Mouse (Mus musculus) kidney, postnatal 0 days (tissue): ENCODE results near the gene Fgf22. TPM values are rescaled to one million over a fixed set of nuclear protein-coding genes. Genes with fewer than 3 reads are reported as not detected.
"Not testable (repeated sequence)": the region's sequence is repeated elsewhere in the genome, so short reads cannot be mapped to it uniquely, and the experiment has no call there.

Source experiments
- ATAC-seq: fragments of 200-750 bp; cut with Nextera tagmentation; replicated peaks from 2 replicates; pipeline ENCODE4 v1.8.0; 2017; ENCODE audit warnings: low read depth, moderate number of reproducible peaks, moderate TSS enrichment, moderate library complexity; ENCODE audit not compliant: low FRiP score
- DNase-seq: peaks from one replicate; pipeline ENCODE4 v3.0.0-alpha.2; 2016; ENCODE audit warnings: low spot score
- H3K27ac ChIP-seq: fragments of 300-500 bp; sonication (generic); 2 replicates; pipeline ENCODE4 v1.5.1; 2014; ENCODE audit warnings: mild to moderate bottlenecking
- H3K27me3 ChIP-seq: fragments of 300-500 bp; sonication (generic); 2 replicates; pipeline ENCODE4 v1.6.1; 2014; ENCODE audit warnings: low read length, mixed read lengths; ENCODE audit not compliant: insufficient read depth
- H3K36me3 ChIP-seq: fragments of 300-500 bp; sonication (generic); 2 replicates; pipeline ENCODE4 v1.6.1; 2014; ENCODE audit warnings: low read length, mixed read lengths; ENCODE audit not compliant: insufficient read depth
- H3K4me1 ChIP-seq: fragments of 300-500 bp; sonication (generic); replicated peaks from 2 replicates; pipeline ENCODE4 v1.6.1; 2014; ENCODE audit warnings: antibody characterized with exemption, low read length, mixed read lengths; ENCODE audit not compliant: insufficient read depth
- H3K4me2 ChIP-seq: fragments of 300-500 bp; sonication (generic); 2 replicates; pipeline ENCODE4 v1.6.1; 2014; ENCODE audit warnings: mild to moderate bottlenecking, low read length, moderate library complexity, mixed read lengths
- H3K4me3 ChIP-seq: fragments of 300-500 bp; sonication (generic); replicated peaks from 2 replicates; pipeline ENCODE4 v1.5.1; 2014; ENCODE audit warnings: low read depth, low read length
- H3K9ac ChIP-seq: fragments of 300-500 bp; sonication (generic); 2 replicates; pipeline ENCODE4 v1.6.1; 2014; ENCODE audit warnings: low read depth, low read length
- H3K9me3 ChIP-seq: fragments of 300-500 bp; sonication (generic); replicated peaks from 2 replicates; pipeline ENCODE4 v1.6.1; 2016; ENCODE audit warnings: low read length, inconsistent platforms, mixed read lengths
- CTCF ChIP-seq: IDR thresholded peaks from 2 replicates; pipeline ENCODE4 v1.5.1; 2016; ENCODE audit warnings: antibody characterized with exemption, low read depth, mild to moderate bottlenecking, moderate library complexity
- WGBS: fragments of 180-500 bp; shearing (Covaris S2); extraction: QIAGEN DNeasy Blood & Tissue Kit; methylation state at CpG from one replicate; pipeline ENCODE4 v1.1.7; 2014; 5-methylcytosine and 5-hydroxymethylcytosine counted together
- polyA plus RNA-seq: library from polyadenylated mRNA; unstranded; fragments of >200 nt; fragmentation: Nextera tagmentation; extraction: Ambion mirVana; gene quantifications from 2 replicates; pipeline ENCODE4 v1.2.1, GENCODE M21; 2015

Gene Fgf22
- polyA plus RNA-seq, 1 experiment from 2014 or later = 0.11 TPM

- ATAC-seq = peak; percentile 92
These were observed 8.7 kb upstream of the Fgf22 start, which contains the start of gene Polrmt for GRCm38 (mm10) chr10:79745898-79746773. Polrmt (minus strand) TSS chr10:79746581.

GRCm38 (mm10) chr10:79746774-79747151 is 8.1 kb upstream of the Fgf22 start:
- H3K27ac ChIP-seq = no peak overlapping the region
- peak overlapping the region; percentile 61; the same call in 1 of the 2 replicates for H3K4me3 ChIP-seq
- 0 out of 2 replicates have a peak overlapping the region, but pooled peaks have one; percentile 35 for H3K9ac ChIP-seq

More at GRCm38 (mm10) chr10:79745898-79746773, 8.7 kb upstream of the Fgf22 start, which contains the start of gene Polrmt:
- H3K9ac ChIP-seq = peak within 1 kb of the TSS; percentile 55
- no peaks in the 10 kb centered on the region for H3K27me3 ChIP-seq
- peak within 1 kb of the TSS; percentile 61 for H3K4me3 ChIP-seq
- H3K27ac ChIP-seq = no peak within 1 kb of the TSS
- TF ChIP-seq CTCF = peak; percentile 58
- no peaks in the 10 kb centered on the region for H3K9me3 ChIP-seq
- 0 out of 2 replicates have a peak, but pooled peaks cover 5% of the 10 kb centered on the region for H3K4me1 ChIP-seq
- H3K4me2 ChIP-seq = peak within 1 kb of the TSS; percentile 78
- peaks cover 29% of the 10 kb centered on the region for H3K36me3 ChIP-seq
- 2% methylated on average over 38 of the region's 38 CpGs for WGBS
- peak; percentile 99 for DNase-seq

GRCm38 (mm10) chr10:79748496-79748895 is 6.4 kb upstream of the Fgf22 start:
- Histone ChIP-seq H3K4me3 (no peak overlapping the region), H3K4me2 (no peak overlapping the region), H3K9me3 (no peaks in the 10 kb centered on the region), H3K27me3 (no peaks in the 10 kb centered on the region), H3K27ac (no peak overlapping the region), H3K9ac (no peak overlapping the region), H3K4me1 (0 out of 2 replicates have a peak, but pooled peaks cover 5% of the 10 kb centered on the region), H3K36me3 (peaks cover 10% of the 10 kb centered on the region; the same call in 1 of the 2 replicates)
- 78% methylated on average over 6 of the region's 6 CpGs for WGBS
- no peak for ATAC-seq
- no peak for DNase-seq
- no peak for TF ChIP-seq CTCF

More at GRCm38 (mm10) chr10:79746774-79747151, 8.1 kb upstream of the Fgf22 start:
- Histone ChIP-seq H3K4me1 (0 out of 2 replicates have a peak, but pooled peaks cover 5% of the 10 kb centered on the region), H3K36me3 (peaks cover 23% of the 10 kb centered on the region), H3K4me2 (peak overlapping the region; percentile 49), H3K27me3 (no peaks in the 10 kb centered on the region), H3K9me3 (no peaks in the 10 kb centered on the region)
- ATAC-seq = no peak
- DNase-seq = no peak
- TF ChIP-seq CTCF = no peak
- 23% methylated on average over 6 of the region's 6 CpGs for WGBS

- no peak for ATAC-seq
- H3K4me3 ChIP-seq = no peak overlapping the region
- H3K4me2 ChIP-seq = no peak overlapping the region
- WGBS = 85% methylated on average over 3 of the region's 3 CpGs
- no peak overlapping the region for H3K27ac ChIP-seq
- peaks cover 28% of the 10 kb centered on the region for H3K36me3 ChIP-seq
- no peak for DNase-seq
- no peak for TF ChIP-seq CTCF
- no peaks in the 10 kb centered on the region for H3K9me3 ChIP-seq
- H3K27me3 ChIP-seq = no peaks in the 10 kb centered on the region
- peaks cover 8% of the 10 kb centered on the region; the same call in 1 of the 2 replicates for H3K4me1 ChIP-seq
- H3K9ac ChIP-seq = no peak overlapping the region
These were observed 978 bp downstream of the Fgf22 start for GRCm38 (mm10) chr10:79755854-79756253.

- Histone ChIP-seq H3K9ac (no peak overlapping the region), H3K36me3 (peaks cover 36% of the 10 kb centered on the region), H3K27ac (no peak overlapping the region), H3K4me2 (no peak overlapping the region), H3K4me1 (peaks cover 8% of the 10 kb centered on the region; the same call in 1 of the 2 replicates), H3K4me3 (no peak overlapping the region), H3K9me3 (no peaks in the 10 kb centered on the region), H3K27me3 (no peaks in the 10 kb centered on the region)
- WGBS = 90% methylated on average over 24 of the region's 24 CpGs
- TF ChIP-seq CTCF = no peak
- no peak for ATAC-seq
- DNase-seq = no peak
These were observed 1.8 kb downstream of the Fgf22 start for GRCm38 (mm10) chr10:79756660-79757059.

- H3K36me3 ChIP-seq = peaks cover 42% of the 10 kb centered on the region
- not testable (repeated sequence) for H3K27ac ChIP-seq, H3K9me3 ChIP-seq, H3K27me3 ChIP-seq, H3K4me2 ChIP-seq, H3K9ac ChIP-seq, H3K4me1 ChIP-seq, DNase-seq, H3K4me3 ChIP-seq, ATAC-seq
- WGBS = 95% methylated on average over 1 of the region's 1 CpGs
These were observed 4.8 kb downstream of the Fgf22 start for GRCm38 (mm10) chr10:79759675-79760074.
